Comparison of ENCODE assay signal across 8 mouse cellular contexts in the genomic region with DNA sequence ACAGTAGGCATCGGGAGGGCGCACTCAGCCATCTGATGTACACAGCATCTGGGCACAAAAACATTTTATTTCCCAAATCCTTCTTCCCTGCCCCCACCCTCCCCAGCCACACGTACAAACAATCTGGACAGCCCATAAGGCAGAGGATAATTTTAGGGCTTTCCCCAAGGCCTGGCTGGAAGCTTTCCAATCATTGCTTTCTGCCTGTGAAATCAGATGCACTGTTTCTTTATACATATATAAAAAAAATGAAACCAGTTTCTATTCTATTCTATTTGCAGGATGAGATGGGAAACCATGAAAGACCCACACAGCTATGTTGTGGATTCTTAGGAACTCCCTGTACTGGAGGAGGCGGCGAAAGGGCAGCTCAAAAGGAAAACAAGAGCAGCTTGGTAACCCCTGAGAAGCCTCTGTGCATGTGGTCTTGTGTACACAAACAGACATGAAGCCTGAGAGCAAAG. TPM values are rescaled to one million over a fixed set of nuclear protein-coding genes. Genes with fewer than 3 reads are reported as not detected.
A peak's percentile ranks its signal among the peaks of the same experiment; 100 is the strongest.
DNase-seq lines count a peak whose midpoint lies in the region; ATAC-seq and TF ChIP-seq lines count a peak whose summit lies in the region.
"Had no signal": no experiment of that assay in that cellular context is flagged by ENCODE, and none has a peak within 500 bp of the region (broad histone marks: within the 10 kb centered on the region; RNA-seq: fewer than 3 reads in every experiment).

No protein-coding gene starts in this region.

- H3K36me3 ChIP-seq in hindbrain, postnatal 0 days (ENCODE audit: insufficient read depth, low read length): no peaks in the 10 kb centered on the region
- H3K36me3 ChIP-seq in midbrain, embryonic 12.5 days: no peaks in the 10 kb centered on the region
- H3K36me3 ChIP-seq in heart, embryonic 10.5 days: no peaks in the 10 kb centered on the region
- H3K36me3 ChIP-seq: liver, embryonic 15.5 days had no signal

- WGBS in hindbrain, postnatal 0 days: 28% methylated on average over 5 of the region's 5 CpGs
- WGBS in midbrain, embryonic 12.5 days: 56% methylated on average over 5 of the region's 5 CpGs
- 62% methylated on average over 5 of the region's 5 CpGs for WGBS in heart, embryonic 10.5 days

- H3K4me2 ChIP-seq in hindbrain, postnatal 0 days (ENCODE audit: low read depth, low read length): peak overlapping the region; percentile 18; the same call in 1 of the 2 replicates
- H3K4me2 ChIP-seq in midbrain, embryonic 12.5 days (replicated peaks): no peak overlapping the region
- H3K4me2 ChIP-seq: liver, embryonic 15.5 days had no signal

- H3K9me3 ChIP-seq in hindbrain, postnatal 0 days (ENCODE audit: low read length): no peaks in the 10 kb centered on the region
- no peaks in the 10 kb centered on the region for H3K9me3 ChIP-seq in midbrain, embryonic 12.5 days
- no peaks in the 10 kb centered on the region for H3K9me3 ChIP-seq in heart, embryonic 10.5 days
- H3K9me3 ChIP-seq: liver, embryonic 15.5 days had no signal

- no peak for TF ChIP-seq CTCF in hindbrain, postnatal 0 days (IDR thresholded peaks at IDR 0.05; ENCODE audit: low read depth)

- H3K27me3 ChIP-seq in hindbrain, postnatal 0 days (ENCODE audit: insufficient read depth, low read length): no peaks in the 10 kb centered on the region
- H3K27me3 ChIP-seq in midbrain, embryonic 12.5 days: peaks cover 4% of the 10 kb centered on the region; the same call in 1 of the 2 replicates
- H3K27me3 ChIP-seq in heart, embryonic 10.5 days (ENCODE audit: insufficient read depth, poor library complexity, severe bottlenecking): no peaks in the 10 kb centered on the region
- H3K27me3 ChIP-seq: liver, embryonic 15.5 days had no signal

- 0 out of 2 replicates have a peak, but pooled peaks cover 8% of the 10 kb centered on the region for H3K4me1 ChIP-seq in hindbrain, postnatal 0 days (ENCODE audit: insufficient read depth, low read length)
- H3K4me1 ChIP-seq in midbrain, embryonic 12.5 days: 0 out of 2 replicates have a peak, but pooled peaks cover 10% of the 10 kb centered on the region
- H3K4me1 ChIP-seq in heart, embryonic 10.5 days: peaks cover 7% of the 10 kb centered on the region; the same call in 1 of the 2 replicates
- H3K4me1 ChIP-seq: liver, embryonic 15.5 days had no signal

- H3K4me3 ChIP-seq in hindbrain, postnatal 0 days (ENCODE audit: low read length): no peak overlapping the region
- H3K4me3 ChIP-seq in midbrain, embryonic 12.5 days: no peak overlapping the region
- H3K4me3 ChIP-seq in heart, embryonic 10.5 days: no peak overlapping the region
- H3K4me3 ChIP-seq: liver, embryonic 15.5 days had no signal

- peak; percentile 94 for DNase-seq in brain, adult 2 months (ENCODE audit: low read depth, low spot score)
- DNase-seq in cerebellum, adult 11-12 months: peak; percentile 74
- peak; percentile 66 for DNase-seq in hindbrain, postnatal 0 days (ENCODE audit: low spot score)
- DNase-seq in thymus, postnatal 0 days (ENCODE audit: low spot score): no peak
- no peak for DNase-seq in ovary, postnatal 36 days (ENCODE audit: low spot score)
- DNase-seq in heart, embryonic 10.5 days (ENCODE audit: low spot score): no peak

- peak; percentile 74; the same call in 1 of the 2 replicates for ATAC-seq in hindbrain, postnatal 0 days
- no peak for ATAC-seq in midbrain, embryonic 12.5 days (ENCODE audit: low FRiP score, low read depth)

- H3K9ac ChIP-seq in hindbrain, postnatal 0 days (replicated peaks; ENCODE audit: low read length): peak overlapping the region; percentile 24; the same call in 1 of the 2 replicates
- no peak overlapping the region for H3K9ac ChIP-seq in midbrain, embryonic 12.5 days (replicated peaks)
- H3K9ac ChIP-seq: liver, embryonic 15.5 days had no signal

- peak overlapping the region; percentile 60 for H3K27ac ChIP-seq in hindbrain, postnatal 0 days
- H3K27ac ChIP-seq in midbrain, embryonic 12.5 days (replicated peaks): 0 out of 2 replicates have a peak overlapping the region, but pooled peaks have one; percentile 2
- H3K27ac ChIP-seq in heart, embryonic 10.5 days: no peak overlapping the region
- H3K27ac ChIP-seq: liver, embryonic 15.5 days had no signal

RNA-seq across cellular contexts. Expression of a gene that starts 13.6 kb away (rescaled TPM):
- total RNA-seq in hindbrain, postnatal 0 days (2014; rRNA removed): 34.8 and 39.9 TPM in 2 replicates
- polyA plus RNA-seq in hindbrain, postnatal 0 days (2015; fragmentation: Nextera tagmentation; extraction: Ambion mirVana): 31.1 and 32.0 TPM in 2 replicates
- 41.9 and 46.6 TPM in 2 replicates for polyA plus RNA-seq in midbrain, embryonic 12.5 days (2016; fragmentation: Nextera tagmentation; extraction: Ambion mirVana)
- 12.0 TPM in 2 replicates for polyA plus RNA-seq in thymus, postnatal 0 days (2015; fragmentation: Nextera tagmentation; extraction: Ambion mirVana)
- polyA plus RNA-seq in heart, embryonic 10.5 days (2016; fragmentation: Nextera tagmentation; extraction: Ambion mirVana): 20.6 and 31.1 TPM in 2 replicates

Comparison
In these comparisons a context has a peak if more than half of its experiments do, and no peak if none do; other contexts are left out.
1. DNase-seq: peak in brain, adult 2 months (single experiment), cerebellum, adult 11-12 months (single experiment) and hindbrain, postnatal 0 days (single experiment); none in thymus, postnatal 0 days (single experiment), ovary, postnatal 36 days (single experiment) and heart, embryonic 10.5 days (single experiment).